Mouse (Mus musculus): ENCODE data around the gene Insr.

GRCm38 (mm10) chr8:3232601-3233000 lies 46.8 kb downstream of the Insr start:
- TF ChIP-seq CTCF (IDR thresholded peaks at IDR 0.05; ENCODE audit: borderline replicate concordance, control insufficient read depth, extremely low read depth, insufficient read depth, low read length, poor library complexity) (no peak), POLR2A (IDR thresholded peaks at IDR 0.05; ENCODE audit: control insufficient read depth, extremely low read depth, insufficient read depth, low read length, poor library complexity) (no peak)

Data from thymus, adult 2 months (tissue).